Mouse (Mus musculus): Measurements from ENCODE around the gene Ogdh.

GRCm38 (mm10) chr11:6318559-6318958 is 27.1 kb downstream of the Ogdh start:
- TF ChIP-seq CTCF (IDR thresholded peaks at IDR 0.05; ENCODE audit: low read depth) (no peak), EP300 (IDR thresholded peaks at IDR 0.05; ENCODE audit: low read depth) (no peak)
